Mouse (Mus musculus) cerebellum, adult 2 months (tissue): ENCODE measurements around the gene Rgs19.

Source experiments
- CTCF ChIP-seq: fragments of 200-500 bp; IDR thresholded peaks from 2 replicates; pipeline ENCODE4 v1.5.1; 2011; ENCODE audit warnings: low read depth, mild to moderate bottlenecking, control low read depth, low read length, moderate library complexity, borderline replicate concordance; ENCODE audit not compliant: insufficient read depth
- POLR2A ChIP-seq: fragments of 200-500 bp; IDR thresholded peaks from 2 replicates; pipeline ENCODE4 v1.6.1; 2011; ENCODE audit warnings: low read length, control low read depth, borderline replicate concordance; ENCODE audit not compliant: insufficient read depth

DNA sequence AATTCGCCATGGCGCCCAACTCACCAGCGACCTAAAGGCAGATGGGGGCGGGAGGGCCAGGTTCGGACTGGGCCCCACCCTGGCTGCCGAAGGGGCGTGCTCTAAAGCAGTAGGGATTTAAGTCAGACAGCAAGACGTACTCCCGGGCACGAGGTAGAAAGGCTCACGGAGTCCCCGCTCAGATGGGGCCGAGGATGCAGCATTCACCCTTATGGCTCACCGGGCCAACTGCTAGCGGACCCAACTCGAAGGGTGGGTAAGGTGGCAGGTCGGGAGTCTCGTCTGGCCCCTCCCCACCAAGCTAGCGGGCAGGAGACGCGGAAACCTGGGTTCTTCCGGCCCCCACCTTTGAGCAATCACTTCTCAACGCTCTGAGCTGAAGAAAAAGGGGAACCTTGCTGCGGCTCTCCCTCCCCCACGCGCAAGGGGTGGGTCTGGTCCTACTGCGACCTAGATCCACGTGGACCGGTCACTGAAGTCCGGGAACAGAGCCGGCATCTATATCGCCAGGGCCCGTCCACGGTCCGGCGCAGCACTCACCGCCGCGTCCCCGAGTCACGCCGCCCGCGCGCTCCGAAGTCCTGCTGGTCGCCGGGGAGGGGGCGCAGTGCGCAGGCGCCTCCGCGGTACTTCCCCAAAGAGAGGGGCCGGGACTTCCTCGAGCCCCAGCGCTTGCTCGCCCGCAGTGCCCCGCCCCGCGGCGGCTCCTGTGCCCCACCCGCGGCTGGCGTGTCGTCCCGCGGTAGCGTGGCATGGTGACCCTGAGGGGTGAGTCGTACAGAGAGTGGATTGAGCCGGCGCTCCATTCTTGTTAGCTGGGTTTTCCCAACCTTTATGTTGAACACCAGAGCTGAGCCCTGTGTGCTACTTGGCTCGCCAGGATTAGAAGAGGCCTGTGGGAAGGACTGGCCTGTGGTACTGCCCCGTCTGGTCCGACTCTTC is at the start of gene Rgs19:
- TF ChIP-seq CTCF (no peak), POLR2A (no peak)
